Mouse (Mus musculus) stomach, postnatal 0 days (tissue): ENCODE measurements around the gene Smo. TPM values are rescaled to one million over a fixed set of nuclear protein-coding genes. Genes with fewer than 3 reads are reported as not detected.

Experiments
- ATAC-seq: fragments of 200-750 bp; cut with Nextera tagmentation; 2 replicates; pipeline ENCODE4 v1.8.0; 2017; ENCODE audit not compliant: low FRiP score, low TSS enrichment
- DNase-seq: peaks from one replicate; pipeline ENCODE4 v3.0.0-alpha.2; 2016; ENCODE audit warnings: low spot score
- H3K27ac ChIP-seq: fragments of 300-500 bp; sonication (generic); replicated peaks from 2 replicates; pipeline ENCODE4 v1.5.1; 2014; ENCODE audit warnings: mild to moderate bottlenecking, control low read depth
- H3K27me3 ChIP-seq: fragments of 300-500 bp; sonication (generic); 2 replicates; pipeline ENCODE4 v1.6.1; 2014; ENCODE audit warnings: low read length; ENCODE audit not compliant: control insufficient read depth, insufficient read depth
- H3K36me3 ChIP-seq: fragments of 300-500 bp; sonication (generic); 2 replicates; pipeline ENCODE4 v1.6.1; 2014; ENCODE audit warnings: low read length, mixed read lengths; ENCODE audit not compliant: control insufficient read depth, insufficient read depth
- H3K4me1 ChIP-seq: fragments of 300-500 bp; sonication (generic); replicated peaks from 2 replicates; pipeline ENCODE4 v1.6.1; 2014; ENCODE audit warnings: antibody characterized with exemption; ENCODE audit not compliant: control insufficient read depth, insufficient read depth
- H3K4me2 ChIP-seq: fragments of 300-500 bp; sonication (generic); replicated peaks from 2 replicates; pipeline ENCODE4 v1.6.1; 2014; ENCODE audit warnings: low read depth, mild to moderate bottlenecking, control low read depth, moderate library complexity
- H3K4me3 ChIP-seq: fragments of 300-500 bp; sonication (generic); 2 replicates; pipeline ENCODE4 v1.5.1; 2014; ENCODE audit warnings: low read depth, low read length, control low read depth
- H3K9ac ChIP-seq: fragments of 300-500 bp; sonication (generic); 2 replicates; pipeline ENCODE4 v1.6.1; 2014; ENCODE audit warnings: mild to moderate bottlenecking, low read length, control low read depth, mixed read lengths
- H3K9me3 ChIP-seq: fragments of 300-500 bp; sonication (generic); 2 replicates; pipeline ENCODE4 v1.6.1; 2016; ENCODE audit warnings: low read length; ENCODE audit not compliant: control insufficient read depth
- CTCF ChIP-seq: IDR thresholded peaks from 2 replicates; pipeline ENCODE4 v1.5.1; 2016; ENCODE audit warnings: antibody characterized with exemption, low read depth, mild to moderate bottlenecking, moderate library complexity
- EP300 ChIP-seq: optimal IDR thresholded peaks from 2 replicates; pipeline ENCODE3; 2016; ENCODE audit warnings: antibody characterized with exemption
- WGBS: fragments of 180-500 bp; shearing (Covaris S2); extraction: QIAGEN DNeasy Blood & Tissue Kit; methylation state at CpG from one replicate; pipeline ENCODE4 v1.1.7; 2014; 5-methylcytosine and 5-hydroxymethylcytosine counted together
- polyA plus RNA-seq: library from polyadenylated mRNA; unstranded; fragments of >200 nt; fragmentation: Nextera tagmentation; extraction: Ambion mirVana; gene quantifications from 2 replicates; pipeline ENCODE4 v1.2.1, GENCODE M21; 2015

The Smo gene
- polyA plus RNA-seq, 1 experiment from 2014 or later = 10.8 TPM

DNA sequence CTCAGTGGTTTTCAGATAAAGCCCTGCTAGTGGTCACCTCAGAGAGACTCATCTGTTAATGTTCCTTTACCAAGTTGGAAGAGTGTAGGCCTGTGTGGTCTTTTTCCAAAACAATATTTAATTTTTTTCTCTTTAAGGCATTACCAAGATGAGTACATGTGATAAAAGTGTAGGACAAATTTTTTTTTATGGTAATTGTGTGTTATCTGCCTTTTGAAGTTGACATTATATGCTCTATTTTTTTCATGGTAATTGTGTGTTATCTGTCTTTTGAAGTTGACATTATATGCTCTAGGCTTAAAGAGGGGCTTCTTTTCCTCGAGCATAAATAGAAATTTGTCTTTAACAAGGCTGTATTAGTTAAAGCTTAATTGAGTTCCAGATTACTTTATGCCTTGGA lies 46.9 kb downstream of the Smo start:
- ATAC-seq = no peak
- no peaks in the 10 kb centered on the region for H3K27me3 ChIP-seq
- 66% methylated on average over 1 of the region's 1 CpGs for WGBS

DNA sequence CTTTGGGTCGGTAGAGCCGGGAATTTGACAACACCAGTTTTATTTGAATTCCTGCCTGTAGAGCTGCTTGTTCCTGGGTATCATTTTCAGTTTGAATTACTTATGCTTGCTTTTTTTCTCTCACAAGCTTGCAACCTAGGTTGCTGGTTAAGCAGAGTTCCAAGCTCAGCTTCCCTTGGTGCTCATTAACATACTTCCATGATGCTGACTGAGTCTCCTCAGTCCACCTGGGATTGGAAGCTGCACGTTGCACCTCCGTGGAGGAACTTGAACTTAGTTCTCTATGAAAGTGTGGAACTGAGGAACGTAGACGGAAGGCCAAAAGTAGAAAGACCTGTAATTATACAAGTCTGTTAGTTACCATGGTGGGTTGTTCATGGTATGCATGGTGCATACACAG lies 48.7 kb downstream of the Smo start:
- WGBS = 81% methylated on average over 6 of the region's 6 CpGs
- H3K27ac ChIP-seq = no peak overlapping the region
- H3K36me3 ChIP-seq = no peaks in the 10 kb centered on the region
- H3K27me3 ChIP-seq = no peaks in the 10 kb centered on the region
- no peak overlapping the region for H3K9ac ChIP-seq
- ATAC-seq (no peak), DNase-seq (no peak)
- TF ChIP-seq EP300 (no peak), CTCF (no peak)
- no peak overlapping the region for H3K4me3 ChIP-seq
- H3K9me3 ChIP-seq = no peaks in the 10 kb centered on the region
- no peak overlapping the region for H3K4me2 ChIP-seq
- H3K4me1 ChIP-seq = no peaks in the 10 kb centered on the region

More for the DNA sequence above, 46.9 kb downstream of the Smo start:
- H3K4me2 ChIP-seq = no peak overlapping the region
- no peak overlapping the region for H3K4me3 ChIP-seq
- no peaks in the 10 kb centered on the region for H3K4me1 ChIP-seq
- TF ChIP-seq EP300 (no peak), CTCF (no peak)
- no peaks in the 10 kb centered on the region for H3K36me3 ChIP-seq
- DNase-seq = no peak
- no peak overlapping the region for H3K9ac ChIP-seq
- H3K9me3 ChIP-seq = no peaks in the 10 kb centered on the region
- H3K27ac ChIP-seq = no peak overlapping the region

DNA sequence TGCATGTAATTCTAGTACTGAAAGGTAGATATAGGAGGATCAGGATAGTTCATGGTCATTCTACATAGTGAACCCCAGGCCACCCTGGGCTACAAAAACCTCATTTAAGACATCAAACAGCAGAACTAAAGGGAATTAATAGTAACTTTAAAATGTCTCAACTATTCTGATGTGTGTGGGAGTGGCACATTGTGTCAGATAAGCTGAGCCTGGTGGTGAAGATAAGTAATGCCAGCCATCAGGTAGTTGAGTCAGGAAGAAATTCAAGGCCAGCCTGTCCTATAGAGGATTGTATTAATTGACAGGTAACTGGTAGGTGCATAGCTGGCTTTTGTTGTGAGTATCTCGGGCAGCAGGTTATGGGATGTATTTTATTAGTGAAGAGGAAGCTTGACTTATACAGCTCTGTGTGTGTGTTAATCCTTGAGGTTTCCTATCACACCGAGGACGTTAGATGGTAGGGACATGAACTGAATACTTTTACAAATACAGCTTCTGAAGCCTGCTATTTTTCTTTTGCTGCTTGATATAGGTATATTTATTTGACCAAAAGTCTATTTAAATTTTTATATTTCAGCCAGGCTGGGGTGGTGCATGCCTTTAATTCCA lies 49.2 kb downstream of the Smo start:
- no peak for ATAC-seq
- no peak for DNase-seq
- WGBS = 75% methylated on average over 3 of the region's 3 CpGs

DNA sequence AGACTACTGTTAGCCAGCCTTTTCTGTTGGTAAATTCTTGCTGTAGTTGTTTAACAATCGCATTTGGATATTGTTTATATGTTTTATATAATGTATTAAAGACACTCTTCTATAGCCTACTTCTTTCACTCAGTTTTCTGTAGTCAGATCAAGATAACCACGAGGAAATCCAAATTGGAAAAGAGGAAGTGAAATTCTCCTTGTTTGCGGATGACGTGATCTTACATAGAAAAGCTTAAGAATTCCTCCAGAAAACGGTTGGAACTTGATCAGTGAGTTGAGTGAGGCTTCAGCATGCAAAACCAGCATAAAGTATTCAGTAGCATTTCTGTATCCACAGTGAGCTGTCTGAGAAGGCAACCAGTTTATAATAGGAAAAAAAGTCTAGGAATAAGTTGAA lies 50.5 kb downstream of the Smo start:
- H3K27me3 ChIP-seq = no peaks in the 10 kb centered on the region
- H3K4me1 ChIP-seq = no peaks in the 10 kb centered on the region
- H3K9me3 ChIP-seq = no peaks in the 10 kb centered on the region
- TF ChIP-seq CTCF = no peak
- TF ChIP-seq EP300 = no peak
- ATAC-seq (no peak), DNase-seq (no peak)
- 82% methylated on average over 5 of the region's 5 CpGs for WGBS
- H3K4me2 ChIP-seq = no peak overlapping the region
- no peak overlapping the region for H3K27ac ChIP-seq
- no peak overlapping the region for H3K9ac ChIP-seq
- H3K4me3 ChIP-seq = no peak overlapping the region
- no peaks in the 10 kb centered on the region for H3K36me3 ChIP-seq

More for the DNA sequence above, 49.2 kb downstream of the Smo start:
- H3K9ac ChIP-seq = no peak overlapping the region
- no peaks in the 10 kb centered on the region for H3K27me3 ChIP-seq
- H3K27ac ChIP-seq = no peak overlapping the region
- no peaks in the 10 kb centered on the region for H3K36me3 ChIP-seq
- TF ChIP-seq CTCF (peak; percentile 29), EP300 (no peak)
- H3K4me3 ChIP-seq = no peak overlapping the region
- no peaks in the 10 kb centered on the region for H3K9me3 ChIP-seq
- H3K4me1 ChIP-seq = no peaks in the 10 kb centered on the region
- no peak overlapping the region for H3K4me2 ChIP-seq

DNA sequence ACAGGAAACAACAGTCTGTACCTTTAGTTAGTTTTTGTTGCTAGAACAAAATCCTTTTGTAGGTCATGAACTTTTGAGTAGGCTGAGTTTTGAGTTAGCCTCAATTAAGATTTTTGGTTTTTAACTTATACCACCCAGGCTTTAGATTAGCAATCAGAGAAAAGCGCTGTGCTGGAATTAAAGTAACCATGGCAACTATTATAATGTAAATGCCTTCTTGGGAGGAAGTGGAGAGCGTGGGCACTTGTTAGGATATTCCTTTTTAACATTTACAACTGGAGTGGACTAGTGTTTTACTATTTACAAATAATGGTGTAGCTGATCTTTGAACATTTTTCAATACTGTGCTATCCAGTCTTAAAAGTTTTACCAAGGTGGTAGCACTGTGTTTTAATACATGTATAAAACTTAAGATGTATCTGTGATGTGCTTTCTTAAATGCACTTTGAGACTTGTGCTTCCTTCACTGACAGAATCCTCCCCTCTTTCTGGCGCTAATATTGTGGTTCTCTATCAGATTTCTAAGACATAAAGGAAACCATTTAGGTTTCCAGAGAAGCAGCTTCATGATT lies 53.6 kb downstream of the Smo start:
- Histone ChIP-seq H3K4me3 (no peak overlapping the region), H3K9ac (no peak overlapping the region), H3K27me3 (no peaks in the 10 kb centered on the region), H3K4me1 (no peaks in the 10 kb centered on the region), H3K4me2 (no peak overlapping the region), H3K36me3 (no peaks in the 10 kb centered on the region), H3K27ac (no peak overlapping the region), H3K9me3 (no peaks in the 10 kb centered on the region)
- TF ChIP-seq CTCF (no peak), EP300 (no peak)
- no peak for ATAC-seq
- WGBS = 57% methylated on average over 3 of the region's 3 CpGs
- no peak for DNase-seq

DNA sequence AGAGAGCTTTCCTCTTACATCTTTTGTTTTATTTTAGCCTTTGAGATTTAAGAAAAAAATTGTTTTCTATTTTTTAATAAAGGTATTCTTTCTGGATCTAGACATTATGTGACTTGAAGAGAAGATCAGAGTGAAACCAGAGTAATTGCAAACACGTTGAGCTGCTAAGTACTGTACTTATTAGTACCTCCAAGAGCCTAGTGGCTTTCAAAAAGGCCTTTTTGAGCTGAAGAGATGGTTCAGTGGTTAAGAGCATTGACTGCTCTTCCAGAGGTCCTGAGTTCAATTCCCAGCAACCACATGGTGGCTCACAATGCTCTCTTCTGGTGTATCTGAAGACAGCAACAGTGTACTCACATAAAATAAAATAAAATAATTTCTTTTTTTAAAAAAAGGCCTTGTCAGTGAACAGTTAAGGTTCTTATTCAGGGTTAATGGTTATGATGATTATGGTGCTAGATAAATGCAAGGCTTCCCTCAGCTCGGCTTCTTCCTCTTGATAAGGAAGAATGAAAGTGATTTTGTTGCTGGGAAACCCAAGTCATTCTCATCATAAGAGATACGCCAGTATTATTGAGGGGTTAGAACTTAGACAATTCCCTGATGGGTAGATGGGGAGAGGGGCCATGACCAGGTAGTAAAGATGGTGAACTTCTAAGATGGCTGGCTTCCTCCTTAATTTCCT lies 54.9 kb downstream of the Smo start:
- ATAC-seq = no peak
- no peak overlapping the region for H3K4me2 ChIP-seq
- H3K9ac ChIP-seq = no peak overlapping the region
- no peak overlapping the region for H3K4me3 ChIP-seq
- H3K27ac ChIP-seq = no peak overlapping the region
- no peaks in the 10 kb centered on the region for H3K27me3 ChIP-seq
- WGBS = 83% methylated on average over 3 of the region's 3 CpGs
- no peaks in the 10 kb centered on the region for H3K9me3 ChIP-seq
- DNase-seq = no peak
- H3K4me1 ChIP-seq = no peaks in the 10 kb centered on the region
- TF ChIP-seq EP300 (no peak), CTCF (no peak)
- no peaks in the 10 kb centered on the region for H3K36me3 ChIP-seq
